ENCODE assay signal across 9 mouse cellular contexts in the genomic region with DNA sequence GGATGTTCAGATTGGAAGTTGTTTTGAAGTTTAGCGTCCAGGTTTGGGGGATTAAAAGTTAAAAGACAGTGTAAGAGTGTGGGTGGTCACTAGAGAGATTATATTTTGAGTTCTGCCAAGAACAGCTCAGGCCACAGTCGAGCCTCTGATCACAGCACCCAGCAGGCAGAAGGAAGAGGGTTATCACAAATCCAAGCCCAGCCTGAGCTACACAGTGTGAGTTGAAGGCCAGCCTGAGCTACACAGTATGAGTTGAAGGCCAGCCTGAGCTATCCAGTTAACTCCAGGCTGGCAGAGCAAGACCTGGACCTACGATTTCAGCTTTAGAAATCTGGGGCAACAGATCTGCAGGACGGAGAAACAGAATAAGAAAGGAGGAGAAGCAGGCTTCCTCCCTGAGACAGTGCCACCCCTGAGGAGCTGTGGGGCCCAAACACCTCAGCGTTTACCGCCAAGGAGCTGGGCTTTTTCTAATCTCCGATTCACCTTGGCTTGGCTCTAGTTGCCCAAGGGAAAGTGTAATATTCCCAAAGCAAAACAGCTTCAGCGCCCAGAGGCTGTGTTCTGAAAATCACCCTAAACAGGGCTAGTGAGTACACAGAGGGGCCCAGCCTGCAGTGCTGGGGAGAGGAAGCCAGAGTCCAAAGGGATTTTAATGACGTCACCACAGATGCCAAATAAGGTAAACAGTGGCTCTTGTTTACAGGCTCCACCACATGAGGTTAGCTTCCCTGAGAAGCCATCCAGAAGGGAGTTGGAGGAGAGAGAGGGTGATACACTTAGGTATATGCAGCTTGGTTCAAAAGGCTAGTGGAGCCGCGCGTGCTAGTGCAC. TPM values are rescaled to one million over a fixed set of nuclear protein-coding genes. Genes with fewer than 3 reads are reported as not detected.
DNase-seq lines count a peak whose midpoint lies in the region; ATAC-seq and TF ChIP-seq lines count a peak whose summit lies in the region.
"Had no signal": no experiment of that assay in that cellular context is flagged by ENCODE, and none has a peak within 500 bp of the region (broad histone marks: within the 10 kb centered on the region; RNA-seq: fewer than 3 reads in every experiment).

No protein-coding gene starts in this region.

- peaks cover 30% of the 10 kb centered on the region for H3K4me1 ChIP-seq in hindbrain, embryonic 15.5 days (replicated peaks)
- H3K4me1 ChIP-seq in limb, embryonic 15.5 days: peaks cover 10% of the 10 kb centered on the region

- H3K9me3 ChIP-seq in hindbrain, embryonic 15.5 days: no peaks in the 10 kb centered on the region
- H3K9me3 ChIP-seq in limb, embryonic 15.5 days: no peaks in the 10 kb centered on the region

- no peak overlapping the region for H3K4me3 ChIP-seq in layer of hippocampus, adult 2 months
- no peak overlapping the region for H3K4me3 ChIP-seq in hindbrain, embryonic 15.5 days
- H3K4me3 ChIP-seq in limb, embryonic 15.5 days: no peak overlapping the region

- H3K4me2 ChIP-seq in hindbrain, embryonic 15.5 days: no peak overlapping the region
- no peak overlapping the region for H3K4me2 ChIP-seq in limb, embryonic 15.5 days

- H3K27ac ChIP-seq in layer of hippocampus, adult 2 months: 0 out of 2 replicates have a peak overlapping the region, but pooled peaks have one; percentile 23
- peak overlapping the region; percentile 75 for H3K27ac ChIP-seq in hindbrain, embryonic 15.5 days (replicated peaks)
- H3K27ac ChIP-seq in limb, embryonic 15.5 days: peak overlapping the region; percentile 28; the same call in 1 of the 2 replicates

- no peak overlapping the region for H3K9ac ChIP-seq in hindbrain, embryonic 15.5 days
- H3K9ac ChIP-seq in limb, embryonic 15.5 days: no peak overlapping the region

- ATAC-seq in hindbrain, embryonic 15.5 days (ENCODE audit: low FRiP score, low read depth): no peak
- ATAC-seq in limb, embryonic 15.5 days (ENCODE audit: insufficient number of reproducible peaks, low FRiP score, low TSS enrichment, low read depth): no peak

- DNase-seq in layer of hippocampus, adult 2 months (ENCODE audit: low spot score in 2 of 2): no peak
- no peak for DNase-seq in layer of hippocampus, postnatal 25 days (ENCODE audit: extremely low spot score in 1 of 2, low spot score in 1 of 2)
- DNase-seq in skeletal muscle tissue, adult 2 months (ENCODE audit: low read depth, low spot score): peak; percentile 42
- no peak for DNase-seq in cerebellum, postnatal 36 days
- DNase-seq in cerebellum, adult 9-10 months: no peak
- no peak for DNase-seq in frontal cortex, postnatal 36 days (ENCODE audit: low spot score in 2 of 2)

- TF ChIP-seq CTCF in layer of hippocampus, adult 2 months (conservative IDR thresholded peaks at IDR 0.05): no peak

- H3K36me3 ChIP-seq in hindbrain, embryonic 15.5 days: no peaks in the 10 kb centered on the region
- no peaks in the 10 kb centered on the region for H3K36me3 ChIP-seq in limb, embryonic 15.5 days

- WGBS in hindbrain, embryonic 15.5 days: 37% methylated on average over 12 of the region's 12 CpGs
- 38% methylated on average over 12 of the region's 12 CpGs for WGBS in limb, embryonic 15.5 days

- no peaks in the 10 kb centered on the region for H3K27me3 ChIP-seq in hindbrain, embryonic 15.5 days
- H3K27me3 ChIP-seq in limb, embryonic 15.5 days: no peaks in the 10 kb centered on the region

RNA-seq across cellular contexts. Expression of gene Mrps23, which starts 37.5 kb away (rescaled TPM):
- 10 to 100 TPM; 64.9 to 65.6 TPM for total RNA-seq in layer of hippocampus, adult 2 months (2021)
- 10 to 100 TPM; 66.1 to 66.6 TPM for total RNA-seq in layer of hippocampus, postnatal 25 days (2021)
- 60.3 and 61.7 TPM in 2 replicates for polyA plus RNA-seq in hindbrain, embryonic 15.5 days (2015; fragmentation: Nextera tagmentation; extraction: Ambion mirVana)
- 52.4 and 53.0 TPM in 2 replicates for polyA plus RNA-seq in limb, embryonic 15.5 days (2015; fragmentation: Nextera tagmentation; extraction: Ambion mirVana)

RNA-seq across cellular contexts. Expression of gene Ccdc182, which starts 52.2 kb away (rescaled TPM):
- total RNA-seq in layer of hippocampus, adult 2 months (2021): not detected
- not detected for total RNA-seq in layer of hippocampus, postnatal 25 days (2021)
- 0.17 and 0.29 TPM in 2 replicates for polyA plus RNA-seq in hindbrain, embryonic 15.5 days (2015; fragmentation: Nextera tagmentation; extraction: Ambion mirVana)
- polyA plus RNA-seq in limb, embryonic 15.5 days (2015; fragmentation: Nextera tagmentation; extraction: Ambion mirVana): not detected in 2 replicates
- polyA plus RNA-seq: heart, embryonic 16.5 days had no signal

Comparison
In these comparisons a context has a peak if more than half of its experiments do, and no peak if none do; other contexts are left out.
1. H3K27ac ChIP-seq: peak in every context shown above with its lines; median percentile 75 in hindbrain, embryonic 15.5 days; 28 in limb, embryonic 15.5 days; 23 in layer of hippocampus, adult 2 months.